Mouse (Mus musculus) layer of hippocampus, adult 18-20 months (tissue): ENCODE results near the gene Adam12. TPM values are rescaled to one million over a fixed set of nuclear protein-coding genes. Genes with fewer than 3 reads are reported as not detected.

Experiments
- DNase-seq, 2 experiments: peaks; one replicate each; pipeline ENCODE4 v3.0.0; 2022; ENCODE audit warnings: low spot score in 2 of 2
- total RNA-seq, 2 experiments: library from RNA; stranded (reverse); gene quantifications; 2 replicates each; pipeline ENCODE4 v1.2.3; 2021

Adam12 gene
- total RNA-seq, 2 experiments from 2014 or later: 5.0 to 6.3 TPM

- DNase-seq: no peak
These were observed 209.6 kb downstream of the Adam12 start for GRCm38 (mm10) chr7:134022157-134022885.

GRCm38 (mm10) chr7:134015226-134015625, 216.7 kb downstream of the Adam12 start:
- no peak for DNase-seq

- DNase-seq: peak in 1 of 2 experiments; percentile 10
These were observed 217.2 kb downstream of the Adam12 start for GRCm38 (mm10) chr7:134014733-134015132.

DNA sequence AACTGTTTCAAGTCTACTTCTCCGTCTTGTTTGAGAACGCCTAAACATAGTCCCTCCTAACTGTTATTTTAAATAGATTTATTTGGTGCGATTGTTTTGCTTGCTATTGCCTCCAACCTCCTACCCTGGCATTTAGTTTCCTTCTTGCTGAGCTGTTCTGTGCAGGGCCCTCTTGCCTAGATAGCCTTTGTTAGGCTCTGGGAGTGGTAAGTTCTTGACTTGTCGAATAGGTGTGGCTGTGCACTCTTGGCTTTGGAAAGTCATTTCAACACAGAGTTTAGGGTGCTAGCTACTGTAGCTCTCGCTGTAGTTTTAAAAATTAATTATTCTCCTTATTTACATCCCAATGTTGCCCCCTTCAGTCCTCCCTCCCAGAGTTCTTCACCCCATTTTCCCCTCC, 222.8 kb downstream of the Adam12 start:
- DNase-seq: no peak

- no peak for DNase-seq
These were observed 224.0 kb downstream of the Adam12 start for GRCm38 (mm10) chr7:134007942-134008361.

DNA sequence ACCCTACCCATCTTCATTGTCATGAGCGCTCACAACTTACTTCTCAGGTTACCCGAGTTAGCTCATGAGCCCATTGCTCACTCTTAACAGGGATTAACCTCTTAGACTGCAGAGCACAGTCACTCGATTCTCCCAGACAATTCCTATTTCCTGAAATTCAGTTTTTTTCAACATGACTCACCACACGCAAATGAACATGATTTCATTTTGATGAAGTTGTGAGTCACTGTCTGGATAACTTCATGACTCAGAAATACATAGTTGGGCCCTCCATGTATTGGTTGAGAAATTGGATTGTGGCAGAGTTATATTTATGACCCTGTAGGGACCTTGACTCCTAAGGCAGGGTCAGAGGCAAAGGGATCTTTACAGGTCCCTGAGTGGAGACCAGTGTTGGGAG, 230.4 kb downstream of the Adam12 start:
- DNase-seq: no peak

DNA sequence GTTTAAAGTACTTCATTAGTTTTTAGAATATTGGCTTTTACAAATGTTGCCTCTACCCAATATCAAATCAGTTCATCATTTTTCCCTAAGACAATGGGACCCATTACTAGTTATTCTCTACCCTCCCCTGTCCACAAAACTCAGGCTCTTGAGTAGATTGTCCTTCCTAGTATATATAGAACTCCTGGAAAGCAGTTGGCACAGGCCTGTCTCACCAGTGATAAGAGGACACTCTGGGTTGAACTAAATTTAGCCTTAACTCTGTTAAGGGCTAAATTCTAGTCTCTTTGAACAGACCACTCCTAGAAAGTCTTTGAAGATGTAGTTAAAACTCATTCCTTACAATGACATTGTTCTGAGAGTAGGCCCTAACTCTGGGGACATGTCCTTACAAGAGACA, 241.0 kb downstream of the Adam12 start:
- no peak for DNase-seq

- no peak for DNase-seq
These were observed 243.6 kb downstream of the Adam12 start for GRCm38 (mm10) chr7:133988356-133988755.

- DNase-seq: peak; percentile 34 to 71
These were observed 245.7 kb downstream of the Adam12 start for GRCm38 (mm10) chr7:133986201-133986600.

GRCm38 (mm10) chr7:133985648-133986047, 246.3 kb downstream of the Adam12 start:
- DNase-seq: no peak

DNA sequence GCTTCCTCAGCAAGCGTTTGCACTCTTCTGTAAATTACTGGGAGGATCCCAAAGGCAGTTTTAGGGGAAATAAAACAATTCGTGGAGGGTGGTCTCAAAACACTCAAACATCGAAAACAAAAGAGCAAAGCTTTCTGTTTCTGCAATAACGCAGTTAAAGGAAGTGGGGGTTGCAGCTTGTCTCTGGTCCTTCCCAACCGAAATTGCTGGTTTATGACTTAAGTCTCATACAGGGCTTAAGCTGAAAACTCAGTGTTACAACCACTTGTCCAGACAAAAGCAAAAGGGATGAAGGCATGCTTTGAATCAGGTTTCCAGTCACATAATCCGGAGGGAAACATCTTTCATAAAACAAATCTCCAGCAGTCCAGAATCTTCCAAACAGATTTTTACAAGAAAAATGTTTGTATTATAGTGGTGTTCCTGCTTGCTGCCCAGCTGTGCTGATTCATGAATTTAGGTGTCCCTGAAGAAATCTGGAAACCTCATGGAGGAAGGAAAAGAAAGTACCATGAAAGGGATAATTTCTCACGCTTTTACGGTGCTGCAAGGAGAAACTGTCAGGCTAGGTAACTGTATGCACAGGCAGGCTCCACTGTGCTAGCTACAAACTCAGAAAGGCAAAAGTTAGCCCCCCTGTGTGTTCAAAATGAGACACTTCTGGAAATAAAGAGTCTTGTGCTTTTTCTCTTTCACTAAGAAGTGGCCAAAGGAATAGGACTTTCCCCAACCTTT, 255.4 kb downstream of the Adam12 start:
- DNase-seq: no peak

GRCm38 (mm10) chr7:133971086-133971485, 260.9 kb downstream of the Adam12 start:
- DNase-seq: no peak

DNA sequence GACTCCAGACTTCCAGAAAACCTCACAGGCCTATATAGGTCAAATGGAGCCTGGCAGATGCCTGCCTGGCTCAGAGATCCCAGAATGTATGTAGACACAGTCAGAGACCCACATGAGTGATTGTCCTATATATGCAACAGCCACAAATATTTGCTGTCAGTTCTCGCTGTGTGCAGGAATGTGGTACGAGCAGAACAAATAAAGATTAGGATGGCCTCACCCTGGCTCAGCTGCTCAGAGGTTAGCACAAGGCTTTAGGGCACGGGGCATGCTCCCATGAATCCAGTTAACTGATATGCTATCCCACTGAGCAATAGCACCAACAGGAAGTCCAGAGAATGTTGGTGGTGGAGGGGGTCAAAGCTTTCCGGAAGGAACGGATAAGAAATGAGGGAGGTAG, 261.5 kb downstream of the Adam12 start:
- DNase-seq: no peak

DNA sequence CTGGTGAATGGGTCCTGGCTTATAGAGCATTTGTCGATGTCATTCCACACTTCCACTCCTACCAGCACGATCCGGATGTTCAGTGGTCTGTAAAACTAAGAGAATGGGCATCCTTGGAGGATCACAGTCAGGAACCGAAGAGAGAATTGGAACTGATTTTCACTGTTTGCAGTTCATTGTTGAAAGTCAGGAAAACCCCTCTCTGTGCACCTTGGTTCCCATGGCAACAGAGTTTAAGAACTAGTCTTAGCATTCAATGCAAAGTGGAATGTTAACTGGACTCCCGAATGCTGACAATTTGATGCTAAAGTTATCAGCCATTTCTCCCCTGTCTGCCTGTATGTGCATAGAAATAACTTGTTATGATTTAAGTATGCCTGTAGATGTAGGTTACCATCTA, 264.0 kb downstream of the Adam12 start:
- no peak for DNase-seq

- no peak for DNase-seq
These were observed 268.4 kb downstream of the Adam12 start for GRCm38 (mm10) chr7:133963501-133963900.

- DNase-seq: peak; percentile 17 to 44
These were observed 272.7 kb downstream of the Adam12 start for GRCm38 (mm10) chr7:133959200-133959599.

GRCm38 (mm10) chr7:133957873-133958272, 274.1 kb downstream of the Adam12 start:
- DNase-seq: no peak

GRCm38 (mm10) chr7:133954111-133955091, 277.5 kb downstream of the Adam12 start:
- peak in 1 of 2 experiments; percentile 20 for DNase-seq

DNA sequence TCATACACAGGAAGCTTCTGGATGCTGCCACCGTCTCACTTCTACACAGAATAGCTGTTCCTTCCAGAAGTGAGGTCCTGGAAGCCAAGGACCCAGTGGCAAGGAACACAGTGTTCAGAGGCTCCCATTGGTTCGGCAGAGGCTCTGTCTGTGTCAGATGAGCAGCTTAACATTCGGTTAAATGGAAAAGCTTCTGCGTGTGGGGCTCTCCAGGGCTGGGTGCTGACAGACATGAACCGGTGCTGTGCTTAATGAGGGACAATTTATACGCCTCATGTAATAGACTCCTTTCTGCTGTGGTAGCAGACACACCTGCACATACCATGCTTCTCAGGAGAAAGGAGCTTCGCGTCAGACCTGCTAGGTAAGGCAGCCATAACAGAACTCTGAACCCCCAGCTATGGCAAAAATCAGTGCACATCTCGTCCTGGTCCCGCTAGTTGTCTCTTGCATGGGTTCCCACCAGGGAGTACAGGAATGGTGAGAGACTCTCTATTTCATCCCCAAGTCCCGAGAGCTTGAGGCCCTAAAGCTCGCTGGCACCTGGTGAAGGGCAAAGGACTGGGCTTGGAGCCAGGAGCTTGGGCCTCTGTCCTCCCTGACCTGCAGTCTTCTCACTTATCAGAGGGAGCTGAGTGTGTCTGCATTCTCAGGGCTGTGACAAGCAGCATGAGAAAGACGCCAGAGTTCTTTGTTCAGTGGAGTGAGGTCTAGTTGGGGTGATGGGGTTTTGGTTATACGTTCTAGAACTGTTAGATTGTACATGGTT, 280.0 kb downstream of the Adam12 start:
- no peak for DNase-seq

- DNase-seq: no peak
These were observed 284.6 kb downstream of the Adam12 start for GRCm38 (mm10) chr7:133947360-133947759.
